Mouse (Mus musculus) CH12.LX (cell line): Measurements from ENCODE around the gene Ndst2.

Experiments
- BHLHE40 ChIP-seq: IDR thresholded peaks from 2 replicates; pipeline ENCODE4 v1.6.1; 2011; ENCODE audit warnings: mild to moderate bottlenecking, low read depth, low read length, improper control_type of control experiment
- CTCF ChIP-seq, 2 experiments: IDR thresholded peaks in 1 of 2; conservative IDR thresholded peaks in 1 of 2; 2 replicates each; pipeline ENCODE4 v1.5.1; 2011 to 2012; ENCODE audit warnings: low read depth in 2 of 2, low read length in 2 of 2, improper control_type of control experiment in 1 of 2, inconsistent platforms in 1 of 2, mild to moderate bottlenecking in 1 of 2, moderate library complexity in 1 of 2
- EP300 ChIP-seq: IDR thresholded peaks from 2 replicates; pipeline ENCODE4 v1.6.1; 2011; ENCODE audit warnings: low read length, improper control_type of control experiment
- ETS1 ChIP-seq: conservative IDR thresholded peaks from 2 replicates; pipeline ENCODE4 v1.6.1; 2012; ENCODE audit warnings: low read depth, mild to moderate bottlenecking, inconsistent platforms, low read length, improper control_type of control experiment, moderate library complexity
- HCFC1 ChIP-seq: IDR thresholded peaks from 2 replicates; pipeline ENCODE4 v1.6.1; 2012; ENCODE audit warnings: low read depth, mild to moderate bottlenecking, inconsistent platforms, low read length, improper control_type of control experiment
- IRF4 ChIP-seq: IDR thresholded peaks from 2 replicates; pipeline ENCODE4 v1.6.1; 2014; ENCODE audit warnings: low read depth, mild to moderate bottlenecking, inconsistent platforms, low read length, improper control_type of control experiment
- KAT2A ChIP-seq: IDR thresholded peaks from 2 replicates; pipeline ENCODE4 v1.6.1; 2012; ENCODE audit warnings: low read length, improper control_type of control experiment, inconsistent platforms; ENCODE audit not compliant: insufficient replicate concordance
- MAFK ChIP-seq: IDR thresholded peaks from 2 replicates; pipeline ENCODE4 v1.6.1; 2011; ENCODE audit warnings: low read length, improper control_type of control experiment; ENCODE audit not compliant: insufficient replicate concordance
- POLR2A ChIP-seq: IDR thresholded peaks from 2 replicates; pipeline ENCODE4 v1.6.1; 2011; ENCODE audit warnings: low read depth, mild to moderate bottlenecking, improper control_type of control experiment, low read length
- RCOR1 ChIP-seq: conservative IDR thresholded peaks from 2 replicates; pipeline ENCODE4 v1.6.1; 2012; ENCODE audit warnings: low read depth, mild to moderate bottlenecking, inconsistent platforms, low read length, improper control_type of control experiment
- TCF12 ChIP-seq: IDR thresholded peaks from 2 replicates; pipeline ENCODE4 v1.6.1; 2014; ENCODE audit warnings: low read depth, mild to moderate bottlenecking, inconsistent platforms, low read length, improper control_type of control experiment
- USF1 ChIP-seq: IDR thresholded peaks from 2 replicates; pipeline ENCODE4 v1.6.1; 2014; ENCODE audit warnings: low read depth, mild to moderate bottlenecking, inconsistent platforms, low read length, improper control_type of control experiment
- ZKSCAN1 ChIP-seq: IDR thresholded peaks from 2 replicates; pipeline ENCODE4 v1.6.1; 2012; ENCODE audit warnings: low read depth, inconsistent platforms, low read length, improper control_type of control experiment, borderline replicate concordance

- TF ChIP-seq POLR2A, result peak; percentile 79
- peak; percentile 90 for TF ChIP-seq HCFC1
- TF ChIP-seq EP300, result no peak
- 0 out of 2 replicates have a peak, but pooled peaks have one; percentile 49 for TF ChIP-seq TCF12
- TF ChIP-seq CTCF (conservative IDR thresholded peaks at IDR 0.05 in 1 of 2, IDR thresholded peaks at IDR 0.05 in 1 of 2; ENCODE audit: low read depth in 2 of 2, low read length in 2 of 2), result no peak
- peak; percentile 70 for TF ChIP-seq USF1
- peak; percentile 57 for TF ChIP-seq ETS1
- TF ChIP-seq BHLHE40, result peak; percentile 74
- TF ChIP-seq MAFK, result no peak
- peak; percentile 37; the same call in 1 of the 2 replicates for TF ChIP-seq IRF4
- no peak for TF ChIP-seq ZKSCAN1
- 0 out of 2 replicates have a peak, but pooled peaks have one; percentile 79 for TF ChIP-seq KAT2A
- TF ChIP-seq RCOR1, result no peak
These were observed 26.9 kb downstream of the Ndst2 start, which contains the start of gene Zswim8 for GRCm38 (mm10) chr14:20707201-20708190.
